In genomic region chr13:114681887-114682286, GRCm38 (mm10) we compare ENCODE assay signal across 14 mouse cellular contexts.
"Had no signal": no experiment of that assay in that cellular context is flagged by ENCODE, and none has a peak within 500 bp of the region (broad histone marks: within the 10 kb centered on the region; RNA-seq: fewer than 3 reads in every experiment).

No protein-coding gene starts in this region.

- H3K4me1 ChIP-seq: midbrain, embryonic 12.5 days; neural tube, embryonic 13.5 days had no signal

- DNase-seq: kidney, postnatal 4 days; liver; liver, embryonic 13.5 days; liver, postnatal 0 days; lung, postnatal 14 days; right cerebral cortex, postnatal 14 days; thymus, postnatal 4 days had no signal

- H3K9me3 ChIP-seq: limb, embryonic 12.5 days; liver, embryonic 13.5 days; lung, embryonic 15.5 days; midbrain, embryonic 12.5 days; neural tube, embryonic 13.5 days had no signal

- H3K4me3 ChIP-seq: layer of hippocampus, adult 2 months; limb, embryonic 12.5 days; liver, embryonic 13.5 days; lung, embryonic 15.5 days; midbrain, embryonic 12.5 days; neural tube, embryonic 13.5 days had no signal

- ATAC-seq: liver, postnatal 0 days; midbrain, embryonic 16.5 days had no signal

- H3K4me2 ChIP-seq: limb, embryonic 12.5 days; liver, embryonic 13.5 days; lung, embryonic 15.5 days; midbrain, embryonic 12.5 days; neural tube, embryonic 13.5 days had no signal

- H3K27me3 ChIP-seq: limb, embryonic 12.5 days; liver, embryonic 13.5 days; lung, embryonic 15.5 days; midbrain, embryonic 12.5 days; neural tube, embryonic 13.5 days had no signal

- H3K36me3 ChIP-seq: limb, embryonic 12.5 days; liver, embryonic 13.5 days; lung, embryonic 15.5 days; midbrain, embryonic 12.5 days; neural tube, embryonic 13.5 days had no signal

- H3K27ac ChIP-seq: kidney, postnatal 0 days; layer of hippocampus, adult 2 months; limb, embryonic 12.5 days; liver, embryonic 13.5 days; midbrain, embryonic 12.5 days; neural tube, embryonic 13.5 days had no signal

- H3K9ac ChIP-seq: limb, embryonic 12.5 days; liver, embryonic 13.5 days; liver, postnatal 0 days; lung, embryonic 15.5 days; midbrain, embryonic 12.5 days; neural tube, embryonic 13.5 days had no signal
